Comparison of ENCODE assay signal across 10 mouse cellular contexts in genomic region chr9:74854073-74854591, GRCm38 (mm10). TPM values are rescaled to one million over a fixed set of nuclear protein-coding genes. Genes with fewer than 3 reads are reported as not detected.
A peak's percentile ranks its signal among the peaks of the same experiment; 100 is the strongest.
DNase-seq lines count a peak whose midpoint lies in the region; ATAC-seq and TF ChIP-seq lines count a peak whose summit lies in the region.
"Had no signal": no experiment of that assay in that cellular context is flagged by ENCODE, and none has a peak within 500 bp of the region (broad histone marks: within the 10 kb centered on the region; RNA-seq: fewer than 3 reads in every experiment).

No protein-coding gene starts in this region.

- TF ChIP-seq CTCF in lung, adult 2 months (IDR thresholded peaks at IDR 0.05; ENCODE audit: insufficient read depth, low read length) = no peak

- H3K4me3 ChIP-seq in lung, embryonic 15.5 days = no peak overlapping the region
- H3K4me3 ChIP-seq in lung, adult 2 months (replicated peaks; ENCODE audit: extremely low read depth, low read depth, low read length) = no peak overlapping the region
- H3K4me3 ChIP-seq in embryonic facial prominence, embryonic 11.5 days (ENCODE audit: low read depth, low read length) = no peak overlapping the region
- no peak overlapping the region for H3K4me3 ChIP-seq in limb, embryonic 10.5 days
- no peak overlapping the region for H3K4me3 ChIP-seq in neural tube, embryonic 13.5 days
- H3K4me3 ChIP-seq: heart, adult 2 months had no signal

- DNase-seq in lung, adult 2 months = no peak
- no peak for DNase-seq in embryonic facial prominence, embryonic 11.5 days (ENCODE audit: low spot score)
- DNase-seq in limb, embryonic 10.5 days (ENCODE audit: low spot score) = peak; percentile 65
- no peak for DNase-seq in cerebellum, adult 11 months
- DNase-seq: heart, adult 2 months; kidney, adult 8-10 months; lung, embryonic 14.5 days had no signal

- H3K27ac ChIP-seq in lung, embryonic 15.5 days = no peak overlapping the region
- no peak overlapping the region for H3K27ac ChIP-seq in embryonic facial prominence, embryonic 11.5 days (replicated peaks; ENCODE audit: low read depth, low read length)
- no peak overlapping the region for H3K27ac ChIP-seq in limb, embryonic 10.5 days
- no peak overlapping the region; the same call in 1 of the 2 replicates for H3K27ac ChIP-seq in neural tube, embryonic 13.5 days (replicated peaks)
- H3K27ac ChIP-seq: heart, adult 2 months had no signal

- H3K9me3 ChIP-seq in lung, embryonic 15.5 days = no peaks in the 10 kb centered on the region
- no peaks in the 10 kb centered on the region for H3K9me3 ChIP-seq in embryonic facial prominence, embryonic 11.5 days (replicated peaks; ENCODE audit: control insufficient read depth, low read length)
- H3K9me3 ChIP-seq in limb, embryonic 10.5 days (replicated peaks) = no peaks in the 10 kb centered on the region
- no peaks in the 10 kb centered on the region for H3K9me3 ChIP-seq in neural tube, embryonic 13.5 days

- peaks cover 2% of the 10 kb centered on the region for H3K4me1 ChIP-seq in lung, embryonic 15.5 days
- peaks cover 2% of the 10 kb centered on the region; the same call in 1 of the 2 replicates for H3K4me1 ChIP-seq in lung, adult 2 months (ENCODE audit: control insufficient read depth, insufficient read depth, low read length)
- no peaks in the 10 kb centered on the region; the same call in none of the 2 replicates for H3K4me1 ChIP-seq in embryonic facial prominence, embryonic 11.5 days (ENCODE audit: control insufficient read depth, insufficient read depth, low read length)
- peaks cover 14% of the 10 kb centered on the region for H3K4me1 ChIP-seq in limb, embryonic 10.5 days
- H3K4me1 ChIP-seq in neural tube, embryonic 13.5 days (replicated peaks) = peaks cover 9% of the 10 kb centered on the region

- under 1% methylated on average over 25 of the region's 25 CpGs for WGBS in lung, embryonic 15.5 days
- WGBS in lung, adult 2 months = 3% methylated on average over 25 of the region's 25 CpGs
- under 1% methylated on average over 25 of the region's 25 CpGs for WGBS in embryonic facial prominence, embryonic 11.5 days
- WGBS in limb, embryonic 10.5 days = 1% methylated on average over 25 of the region's 25 CpGs
- under 1% methylated on average over 25 of the region's 25 CpGs for WGBS in neural tube, embryonic 13.5 days

- H3K4me2 ChIP-seq in lung, embryonic 15.5 days = no peak overlapping the region
- H3K4me2 ChIP-seq in embryonic facial prominence, embryonic 11.5 days (ENCODE audit: low read depth, low read length) = no peak overlapping the region
- peak overlapping the region; percentile 9; the same call in 1 of the 2 replicates for H3K4me2 ChIP-seq in neural tube, embryonic 13.5 days
- H3K4me2 ChIP-seq: lung, embryonic 14.5 days had no signal

- peak; percentile 14; the same call in 1 of the 2 replicates for ATAC-seq in lung, embryonic 15.5 days (ENCODE audit: borderline replicate concordance, extremely low read depth, low FRiP score, low TSS enrichment)
- ATAC-seq in embryonic facial prominence, embryonic 11.5 days (replicated peaks; ENCODE audit: insufficient number of reproducible peaks, low FRiP score, low TSS enrichment, low read depth) = peak; percentile 53; the same call in 1 of the 2 replicates
- peak; percentile 32; the same call in 1 of the 2 replicates for ATAC-seq in neural tube, embryonic 13.5 days (ENCODE audit: low read depth)
- ATAC-seq in megakaryocyte-erythroid progenitor cell, adult 5-6 weeks (replicated peaks; ENCODE audit: low FRiP score, low TSS enrichment, poor library complexity, severe bottlenecking) = no peak

- H3K9ac ChIP-seq in lung, embryonic 15.5 days = no peak overlapping the region
- no peak overlapping the region for H3K9ac ChIP-seq in embryonic facial prominence, embryonic 11.5 days (replicated peaks; ENCODE audit: low read length)
- H3K9ac ChIP-seq in neural tube, embryonic 13.5 days = 0 out of 2 replicates have a peak overlapping the region, but pooled peaks have one; percentile 19
- H3K9ac ChIP-seq: lung, embryonic 14.5 days had no signal

- peaks cover 100% of the 10 kb centered on the region for H3K27me3 ChIP-seq in lung, embryonic 15.5 days
- H3K27me3 ChIP-seq in embryonic facial prominence, embryonic 11.5 days (ENCODE audit: control insufficient read depth, insufficient read depth, low read length) = peaks cover 78% of the 10 kb centered on the region
- H3K27me3 ChIP-seq in limb, embryonic 10.5 days (ENCODE audit: low read depth, poor library complexity, severe bottlenecking) = peaks cover 100% of the 10 kb centered on the region
- peaks cover 96% of the 10 kb centered on the region for H3K27me3 ChIP-seq in neural tube, embryonic 13.5 days

- H3K36me3 ChIP-seq in lung, embryonic 15.5 days = no peaks in the 10 kb centered on the region
- H3K36me3 ChIP-seq in embryonic facial prominence, embryonic 11.5 days (replicated peaks; ENCODE audit: control insufficient read depth, insufficient read depth, low read depth, low read length) = no peaks in the 10 kb centered on the region
- H3K36me3 ChIP-seq in limb, embryonic 10.5 days = no peaks in the 10 kb centered on the region
- no peaks in the 10 kb centered on the region for H3K36me3 ChIP-seq in neural tube, embryonic 13.5 days

- no peak for TF ChIP-seq POLR2A in lung, adult 2 months (IDR thresholded peaks at IDR 0.05; ENCODE audit: borderline replicate concordance, extremely low read depth, low read depth, low read length)

RNA-seq across cellular contexts. Expression of gene Onecut1, which starts 7.6 kb away (rescaled TPM):
- polyA plus RNA-seq in lung, embryonic 15.5 days (2015; fragmentation: Nextera tagmentation; extraction: Ambion mirVana) = 0.06 TPM in 1 of 2 replicates, not detected in the other
- not detected in 2 replicates for polyA plus RNA-seq in lung, adult 2 months (2012; rRNA removed)
- polyA plus RNA-seq in embryonic facial prominence, embryonic 11.5 days (2014; fragmentation: Nextera tagmentation; extraction: Ambion mirVana) = 0.81 and 1.6 TPM in 2 replicates
- polyA plus RNA-seq in limb, embryonic 10.5 days (2016; fragmentation: Nextera tagmentation; extraction: Ambion mirVana) = 0.08 TPM in 1 of 2 replicates, not detected in the other
- polyA plus RNA-seq in neural tube, embryonic 13.5 days (2015; fragmentation: Nextera tagmentation; extraction: Ambion mirVana) = 6.6 and 7.8 TPM in 2 replicates
- total RNA-seq in megakaryocyte-erythroid progenitor cell, adult 5-6 weeks (2014; fragmentation: Nextera tagmentation) = not detected in 2 replicates
- not detected in 2 replicates for total RNA-seq in megakaryocyte-erythroid progenitor cell, adult 5-6 weeks (2017)
- total RNA-seq: heart, adult 2 months had no signal
- polyA plus RNA-seq: heart, adult 2 months; lung, embryonic 14.5 days had no signal
